Mouse (Mus musculus): Measurements from ENCODE around the gene Gm49322. TPM values are rescaled to one million over a fixed set of nuclear protein-coding genes. Genes with fewer than 3 reads are reported as not detected.

The Gm49322 gene
- polyA plus RNA-seq, 1 experiment, result 1.9 TPM

GRCm38 (mm10) chr10:80608435-80608834 lies 2.6 kb downstream of the Gm49322 start:
- TF ChIP-seq POLR2A (IDR thresholded peaks at IDR 0.05; ENCODE audit: control insufficient read depth, low read depth, low read length), result no peak
- TF ChIP-seq CTCF (IDR thresholded peaks at IDR 0.05; ENCODE audit: control insufficient read depth, insufficient read depth, insufficient replicate concordance, low read depth, low read length), result no peak
- H3K27me3 ChIP-seq (ENCODE audit: control insufficient read depth, insufficient read depth, low read length), result no peaks in the 10 kb centered on the region
- peaks cover 10% of the 10 kb centered on the region for H3K4me1 ChIP-seq (ENCODE audit: control insufficient read depth, insufficient read depth, low read length)
- no peaks in the 10 kb centered on the region; the same call in 1 of the 2 replicates for H3K36me3 ChIP-seq (ENCODE audit: control insufficient read depth, insufficient read depth, low read length)
- no peak overlapping the region for H3K27ac ChIP-seq (ENCODE audit: control insufficient read depth, insufficient read depth, low read depth, low read length)
- H3K4me3 ChIP-seq (ENCODE audit: control insufficient read depth, low read depth, low read length), result no peak overlapping the region

GRCm38 (mm10) chr10:80609269-80609924 lies 3.6 kb downstream of the Gm49322 start:
- Histone ChIP-seq H3K27ac (ENCODE audit: control insufficient read depth, insufficient read depth, low read depth, low read length) (no peak overlapping the region), H3K27me3 (ENCODE audit: control insufficient read depth, insufficient read depth, low read length) (no peaks in the 10 kb centered on the region), H3K4me3 (ENCODE audit: control insufficient read depth, low read depth, low read length) (no peak overlapping the region), H3K36me3 (ENCODE audit: control insufficient read depth, insufficient read depth, low read length) (no peaks in the 10 kb centered on the region; the same call in 1 of the 2 replicates), H3K4me1 (ENCODE audit: control insufficient read depth, insufficient read depth, low read length) (peaks cover 2% of the 10 kb centered on the region)
- TF ChIP-seq CTCF (IDR thresholded peaks at IDR 0.05; ENCODE audit: control insufficient read depth, insufficient read depth, insufficient replicate concordance, low read depth, low read length) (no peak), POLR2A (IDR thresholded peaks at IDR 0.05; ENCODE audit: control insufficient read depth, low read depth, low read length) (no peak)

GRCm38 (mm10) chr10:80610116-80610785 lies 4.4 kb downstream of the Gm49322 start:
- H3K27ac ChIP-seq (ENCODE audit: control insufficient read depth, insufficient read depth, low read depth, low read length), result no peak overlapping the region
- H3K4me1 ChIP-seq (ENCODE audit: control insufficient read depth, insufficient read depth, low read length), result no peaks in the 10 kb centered on the region
- H3K4me3 ChIP-seq (ENCODE audit: control insufficient read depth, low read depth, low read length), result no peak overlapping the region
- no peaks in the 10 kb centered on the region for H3K27me3 ChIP-seq (ENCODE audit: control insufficient read depth, insufficient read depth, low read length)
- H3K36me3 ChIP-seq (ENCODE audit: control insufficient read depth, insufficient read depth, low read length), result no peaks in the 10 kb centered on the region; the same call in 1 of the 2 replicates
- TF ChIP-seq CTCF (IDR thresholded peaks at IDR 0.05; ENCODE audit: control insufficient read depth, insufficient read depth, insufficient replicate concordance, low read depth, low read length) (no peak), POLR2A (IDR thresholded peaks at IDR 0.05; ENCODE audit: control insufficient read depth, low read depth, low read length) (no peak)

- H3K36me3 ChIP-seq (ENCODE audit: control insufficient read depth, insufficient read depth, low read length), result no peaks in the 10 kb centered on the region; the same call in 1 of the 2 replicates
- no peaks in the 10 kb centered on the region for H3K27me3 ChIP-seq (ENCODE audit: control insufficient read depth, insufficient read depth, low read length)
- H3K27ac ChIP-seq (ENCODE audit: control insufficient read depth, insufficient read depth, low read depth, low read length), result no peak overlapping the region
- TF ChIP-seq POLR2A (IDR thresholded peaks at IDR 0.05; ENCODE audit: control insufficient read depth, low read depth, low read length) (no peak), CTCF (IDR thresholded peaks at IDR 0.05; ENCODE audit: control insufficient read depth, insufficient read depth, insufficient replicate concordance, low read depth, low read length) (peak; percentile 59; the same call in 1 of the 2 replicates)
- no peak overlapping the region for H3K4me3 ChIP-seq (ENCODE audit: control insufficient read depth, low read depth, low read length)
- no peaks in the 10 kb centered on the region for H3K4me1 ChIP-seq (ENCODE audit: control insufficient read depth, insufficient read depth, low read length)
These were observed 5.2 kb downstream of the Gm49322 start for GRCm38 (mm10) chr10:80611024-80611423.

- H3K27me3 ChIP-seq (ENCODE audit: control insufficient read depth, insufficient read depth, low read length), result no peaks in the 10 kb centered on the region
- TF ChIP-seq POLR2A (IDR thresholded peaks at IDR 0.05; ENCODE audit: control insufficient read depth, low read depth, low read length) (no peak), CTCF (IDR thresholded peaks at IDR 0.05; ENCODE audit: control insufficient read depth, insufficient read depth, insufficient replicate concordance, low read depth, low read length) (no peak)
- no peaks in the 10 kb centered on the region for H3K4me1 ChIP-seq (ENCODE audit: control insufficient read depth, insufficient read depth, low read length)
- H3K27ac ChIP-seq (ENCODE audit: control insufficient read depth, insufficient read depth, low read depth, low read length), result no peak overlapping the region
- no peak overlapping the region for H3K4me3 ChIP-seq (ENCODE audit: control insufficient read depth, low read depth, low read length)
- H3K36me3 ChIP-seq (ENCODE audit: control insufficient read depth, insufficient read depth, low read length), result no peaks in the 10 kb centered on the region; the same call in 1 of the 2 replicates
These were observed 6.1 kb downstream of the Gm49322 start for GRCm38 (mm10) chr10:80611905-80612304.

GRCm38 (mm10) chr10:80613821-80614220 lies 8.0 kb downstream of the Gm49322 start:
- Histone ChIP-seq H3K27me3 (ENCODE audit: control insufficient read depth, insufficient read depth, low read length) (no peaks in the 10 kb centered on the region), H3K27ac (ENCODE audit: control insufficient read depth, insufficient read depth, low read depth, low read length) (no peak overlapping the region), H3K36me3 (ENCODE audit: control insufficient read depth, insufficient read depth, low read length) (no peaks in the 10 kb centered on the region; the same call in 1 of the 2 replicates), H3K4me1 (ENCODE audit: control insufficient read depth, insufficient read depth, low read length) (no peaks in the 10 kb centered on the region), H3K4me3 (ENCODE audit: control insufficient read depth, low read depth, low read length) (no peak overlapping the region)
- TF ChIP-seq POLR2A (IDR thresholded peaks at IDR 0.05; ENCODE audit: control insufficient read depth, low read depth, low read length), result no peak
- TF ChIP-seq CTCF (IDR thresholded peaks at IDR 0.05; ENCODE audit: control insufficient read depth, insufficient read depth, insufficient replicate concordance, low read depth, low read length), result no peak

GRCm38 (mm10) chr10:80614351-80614750 lies 8.5 kb downstream of the Gm49322 start:
- no peak overlapping the region for H3K4me3 ChIP-seq (ENCODE audit: control insufficient read depth, low read depth, low read length)
- TF ChIP-seq POLR2A (IDR thresholded peaks at IDR 0.05; ENCODE audit: control insufficient read depth, low read depth, low read length), result no peak
- no peak for TF ChIP-seq CTCF (IDR thresholded peaks at IDR 0.05; ENCODE audit: control insufficient read depth, insufficient read depth, insufficient replicate concordance, low read depth, low read length)
- H3K27me3 ChIP-seq (ENCODE audit: control insufficient read depth, insufficient read depth, low read length), result no peaks in the 10 kb centered on the region
- H3K36me3 ChIP-seq (ENCODE audit: control insufficient read depth, insufficient read depth, low read length), result no peaks in the 10 kb centered on the region
- no peak overlapping the region for H3K27ac ChIP-seq (ENCODE audit: control insufficient read depth, insufficient read depth, low read depth, low read length)
- no peaks in the 10 kb centered on the region for H3K4me1 ChIP-seq (ENCODE audit: control insufficient read depth, insufficient read depth, low read length)
